Mouse (Mus musculus) MEL (cell line): Measurements from ENCODE around the gene Nup35. TPM values are rescaled to one million over a fixed set of nuclear protein-coding genes. Genes with fewer than 3 reads are reported as not detected.

Experiments
- polyA plus RNA-seq, 2 experiments: library from polyadenylated mRNA; stranded (reverse) in 1 of 2; unstranded in 1 of 2; fragments of >175 nt in 1 of 2; fragments of >200 nt in 1 of 2; gene quantifications; 2 replicates each; pipeline versions ENCODE4 v1.2.1 to v1.2.4; 2012; ENCODE audit warnings: low replicate concordance in 2 of 2, low read depth in 1 of 2; ENCODE audit not compliant: insufficient read length in 2 of 2, insufficient read depth in 1 of 2, missing spikeins in 1 of 2
- total RNA-seq: library from RNA; depleted of rRNA; stranded (reverse); fragments of 300-350 nt; gene quantifications from 2 replicates; pipeline ENCODE4 v1.2.3, GENCODE M21; 2012; rRNA removed

The Nup35 gene
- total and polyA plus RNA-seq, 3 experiments = 36.1 to 51.5 TPM; not detected in 1

Other genes with a start within 250 kb of the Nup35 start
- not detected in 2 replicates for gene Frzb, start 169.6 kb upstream of the Nup35 start, total RNA-seq
- not detected for gene Frzb, start 169.6 kb upstream of the Nup35 start, polyA plus RNA-seq
- 5.9 and 6.3 TPM in 2 replicates for gene Nckap1, start 35.9 kb upstream of the Nup35 start, total RNA-seq
- gene Nckap1, start 35.9 kb upstream of the Nup35 start, polyA plus RNA-seq = 1 to 10 TPM in 1 of 2 experiments, not detected in 1; 7.1 TPM
- 14.8 and 14.9 TPM in 2 replicates for gene Dusp19, start 191 bp upstream of the Nup35 start, total RNA-seq
- 10 to 100 TPM in 1 of 2 experiments, not detected in 1; 16.1 TPM for gene Dusp19, start 191 bp upstream of the Nup35 start, polyA plus RNA-seq